Mouse (Mus musculus) heart, adult 9 months (tissue): Measurements from ENCODE around the gene Acad10.
"Not testable (repeated sequence)": the region's sequence is repeated elsewhere in the genome, so short reads cannot be mapped to it uniquely, and the experiment has no call there.

Experiments used
- DNase-seq, 2 experiments: peaks; one replicate each; pipeline ENCODE4 v3.0.0; 2022; ENCODE audit warnings: low spot score in 2 of 2

The Acad10 gene

DNA sequence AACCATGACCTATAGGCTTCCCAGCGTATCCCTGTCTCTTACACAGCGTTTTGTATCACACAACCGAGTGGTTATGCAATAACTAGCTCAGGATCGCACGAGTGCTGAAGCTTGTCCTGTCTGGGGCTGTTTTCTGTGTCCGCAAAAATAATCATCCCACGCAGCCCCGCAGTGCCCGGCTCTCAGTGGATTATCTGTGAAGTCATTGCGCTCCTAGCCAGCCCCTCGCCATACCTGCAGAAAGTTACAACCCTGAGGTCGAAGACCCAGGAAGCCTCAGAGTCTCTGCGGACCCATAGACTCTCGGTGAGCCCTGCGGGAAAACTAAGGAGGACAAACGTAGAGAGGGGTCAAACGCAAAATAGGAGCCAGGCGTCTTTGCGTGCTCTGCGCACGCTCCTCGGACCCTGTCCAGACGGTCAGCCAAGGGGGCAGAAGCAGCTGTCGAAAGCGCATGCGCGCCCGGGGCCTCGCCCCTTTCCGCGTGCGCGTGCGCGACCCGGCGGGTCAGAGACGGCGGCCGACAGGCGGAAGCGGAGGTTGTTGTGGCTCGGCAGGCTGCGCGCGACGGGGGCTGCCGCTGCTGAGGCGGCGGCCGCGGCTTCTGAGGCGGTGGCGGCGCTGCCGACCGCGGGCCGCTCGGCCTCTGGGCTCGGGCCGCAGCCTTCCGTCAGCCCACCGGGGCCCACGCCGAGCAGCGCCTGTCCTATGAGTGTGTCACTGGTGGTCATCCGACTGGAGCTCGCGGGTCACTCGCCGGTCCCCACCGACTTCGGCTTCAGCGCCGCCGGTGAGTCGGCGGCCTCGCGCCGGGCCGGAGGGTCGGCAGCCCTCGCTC lies at the start of gene Acad10, which contains the start of gene Brap:
Gene Acad10, minus strand, starts transcription at position 456 of the 838 bp plus-strand sequence.
Gene Brap, plus strand, starts transcription at position 505 of the 838 bp plus-strand sequence.
- peak; percentile 94 to 95 for DNase-seq

DNA sequence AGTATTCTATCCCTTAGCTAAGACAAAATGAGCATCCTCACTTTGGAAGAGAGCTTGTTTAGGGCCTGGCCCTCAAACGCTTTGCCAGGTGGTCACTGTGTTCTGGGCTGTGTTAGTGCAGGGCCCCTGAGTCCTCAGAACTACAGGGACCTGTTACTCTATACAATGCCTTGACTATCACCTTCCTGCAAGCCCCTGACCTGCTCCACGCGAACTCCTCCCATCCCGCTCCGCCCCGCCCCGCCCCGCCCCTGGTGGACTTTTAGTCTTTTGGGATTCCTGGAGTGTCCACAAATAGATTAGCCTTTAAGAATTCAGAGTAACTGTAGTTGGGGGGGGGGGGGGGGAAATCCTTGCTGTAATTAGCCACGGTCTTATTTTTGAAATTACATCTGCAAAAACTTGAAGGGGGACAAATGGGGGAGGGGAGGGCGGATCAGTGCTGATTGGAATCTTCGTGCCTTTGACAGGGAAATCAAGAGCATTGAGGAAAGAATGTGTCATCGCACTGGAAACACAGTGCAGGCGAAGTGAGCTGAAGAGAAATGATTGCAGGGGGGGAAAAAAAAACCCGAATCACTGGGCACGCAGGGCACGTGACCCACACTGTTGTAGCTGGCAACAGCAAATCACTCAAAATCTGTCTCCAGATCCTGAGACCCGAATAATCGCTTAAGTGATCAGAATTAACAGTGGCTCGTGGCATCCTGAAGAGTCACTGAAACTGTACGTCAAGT lies 44.4 kb upstream of the Acad10 start:
- DNase-seq, result no peak

DNA sequence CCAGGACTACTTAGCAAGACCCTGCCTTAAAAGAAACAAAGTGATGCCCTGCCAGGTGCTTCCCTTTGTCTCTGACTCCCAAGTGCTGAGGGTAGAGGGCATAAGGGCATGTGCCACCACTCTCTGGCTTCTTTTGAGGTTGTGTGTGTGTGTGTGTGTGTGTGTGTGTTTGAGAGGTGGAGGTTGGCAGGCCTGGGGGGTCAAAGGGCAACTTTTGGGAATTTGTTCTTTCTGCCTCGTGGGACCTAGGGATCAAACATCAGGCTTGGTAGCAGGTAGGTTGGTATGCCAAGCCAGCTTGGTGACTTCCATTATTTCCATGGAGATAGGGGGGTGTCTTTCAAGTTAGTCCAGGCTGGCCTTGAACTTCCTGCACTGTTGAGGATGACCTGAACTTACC lies 43.0 kb upstream of the Acad10 start:
- no peak for DNase-seq

DNA sequence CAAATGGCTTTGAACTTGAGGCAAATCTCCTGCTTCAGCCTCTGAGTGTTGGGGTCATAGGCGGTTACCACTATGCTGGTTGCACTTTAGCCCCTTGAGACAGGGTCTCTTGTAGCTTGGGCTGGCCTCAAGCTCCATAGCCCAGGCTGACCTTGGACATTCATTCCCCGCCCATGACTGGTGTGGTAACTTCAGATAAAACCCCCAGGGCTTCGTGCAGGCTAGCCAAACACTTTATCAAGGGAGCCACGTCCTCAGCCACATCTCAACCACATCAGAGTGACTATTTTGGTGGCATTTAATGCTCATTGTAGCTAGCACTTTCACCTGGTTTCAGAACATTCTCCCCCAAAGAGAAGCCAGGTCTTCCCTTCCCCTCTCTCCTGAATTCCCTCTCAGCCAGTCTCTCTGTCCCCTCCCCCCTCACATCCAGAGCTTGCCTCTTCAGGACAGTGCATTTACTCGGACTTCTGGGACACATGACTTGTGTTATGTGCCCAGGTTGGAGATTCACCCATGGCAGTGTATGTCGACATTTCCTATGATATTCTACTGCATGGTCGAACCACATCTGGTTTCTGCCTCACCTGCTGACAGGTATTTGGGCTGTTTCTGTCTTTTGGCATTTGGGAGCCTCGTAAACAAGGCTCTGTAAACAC lies 40.9 kb upstream of the Acad10 start:
- DNase-seq, result no peak

DNA sequence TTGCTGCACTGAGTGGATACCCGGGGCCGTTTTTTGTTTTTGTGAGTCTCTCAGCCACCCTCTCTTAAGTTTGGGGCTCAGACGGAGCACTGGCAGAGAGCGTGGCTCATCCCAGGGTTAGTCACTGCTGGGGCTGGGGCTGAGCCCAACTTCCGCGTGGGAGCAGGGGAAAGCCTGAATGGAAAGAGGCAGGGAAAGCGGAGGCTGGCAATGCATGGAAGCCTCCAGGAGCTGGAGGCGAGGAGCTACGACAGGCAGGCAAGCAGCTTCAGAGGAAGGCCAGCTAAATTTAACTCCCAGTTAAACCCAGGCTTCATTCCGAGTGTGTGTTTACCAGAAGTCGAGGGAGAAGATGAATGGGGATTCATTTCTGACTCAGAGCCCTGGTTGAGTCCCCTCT lies 40.2 kb upstream of the Acad10 start:
- DNase-seq, result no peak

DNA sequence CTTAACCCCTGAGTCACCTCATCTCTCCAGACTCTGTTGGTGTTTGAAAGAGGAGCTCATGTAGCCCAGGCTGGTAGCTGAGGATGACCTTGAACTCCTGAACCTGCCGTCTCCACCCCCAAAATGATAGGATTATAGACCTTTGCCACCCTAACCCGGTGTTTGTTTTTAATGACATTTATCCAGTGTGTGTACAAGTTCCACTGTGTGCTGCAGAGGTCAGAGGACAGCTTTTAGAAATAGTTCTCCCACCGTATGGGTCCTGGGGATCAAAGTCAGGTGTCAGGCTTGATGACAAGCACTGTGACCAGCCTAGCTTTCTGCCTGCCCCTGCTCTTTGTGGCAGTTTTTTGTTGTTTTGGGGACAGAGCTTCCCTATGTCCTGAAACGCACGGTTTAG lies 39.6 kb upstream of the Acad10 start:
- DNase-seq, result no peak

DNA sequence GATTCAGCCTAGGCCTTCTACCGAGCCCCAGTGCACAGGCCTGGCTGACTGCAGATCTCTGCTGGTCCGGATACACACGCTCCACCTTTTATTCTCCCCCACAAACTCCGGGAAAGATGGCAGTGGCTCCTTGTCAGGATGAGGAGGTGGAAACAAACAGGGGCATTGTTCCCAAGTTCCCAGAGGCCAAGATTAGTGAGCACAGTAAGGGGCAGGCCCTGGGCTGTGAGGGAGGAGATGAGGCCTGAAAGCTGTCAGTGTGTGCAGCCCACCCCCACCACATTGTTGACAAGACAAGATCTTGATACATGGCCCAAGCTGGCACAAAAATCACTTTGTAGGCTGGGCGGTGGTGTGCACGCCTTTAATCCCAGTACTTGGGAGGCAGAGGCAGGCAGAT lies 36.4 kb upstream of the Acad10 start:
- DNase-seq, result no peak

DNA sequence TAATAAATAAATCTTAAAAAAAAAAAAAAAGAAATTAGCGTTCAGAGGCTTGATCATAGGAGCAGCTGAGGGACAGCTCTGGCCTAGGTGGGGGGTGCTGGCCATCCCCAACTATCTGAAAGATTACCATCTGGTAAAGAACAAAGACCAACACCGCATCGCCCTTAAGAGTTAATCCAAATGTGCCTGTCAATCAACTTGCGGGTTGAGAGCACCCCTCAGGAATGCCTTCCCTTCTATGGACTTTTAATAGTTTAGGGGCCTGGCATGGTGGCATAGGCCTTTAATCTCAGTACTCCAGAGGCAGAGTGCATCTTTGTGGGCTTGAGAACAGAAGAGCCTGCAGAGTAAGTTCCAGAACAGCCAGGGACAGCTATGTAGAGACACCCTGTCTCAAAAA lies 32.6 kb upstream of the Acad10 start:
- no peak for DNase-seq

DNA sequence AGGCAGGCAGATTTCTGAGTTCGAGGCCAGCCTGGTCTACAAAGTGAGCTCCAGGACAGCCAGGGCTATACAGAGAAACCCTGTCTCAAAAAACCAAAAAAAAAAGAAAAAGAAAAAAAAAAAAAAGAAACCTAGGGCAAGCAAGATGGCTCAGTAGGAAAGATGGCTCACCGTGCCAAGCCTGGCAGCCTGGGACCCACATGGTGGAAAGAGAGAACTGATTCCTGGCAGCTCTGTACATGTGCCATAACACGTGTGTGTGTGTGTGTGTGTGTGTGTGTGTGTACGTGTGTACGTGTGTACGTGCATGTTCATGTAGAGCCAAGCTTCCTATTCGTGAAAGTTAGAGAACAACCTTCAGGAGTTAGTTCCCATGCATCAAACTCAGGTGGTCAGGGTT lies 31.1 kb upstream of the Acad10 start:
- not testable (repeated sequence) for DNase-seq

DNA sequence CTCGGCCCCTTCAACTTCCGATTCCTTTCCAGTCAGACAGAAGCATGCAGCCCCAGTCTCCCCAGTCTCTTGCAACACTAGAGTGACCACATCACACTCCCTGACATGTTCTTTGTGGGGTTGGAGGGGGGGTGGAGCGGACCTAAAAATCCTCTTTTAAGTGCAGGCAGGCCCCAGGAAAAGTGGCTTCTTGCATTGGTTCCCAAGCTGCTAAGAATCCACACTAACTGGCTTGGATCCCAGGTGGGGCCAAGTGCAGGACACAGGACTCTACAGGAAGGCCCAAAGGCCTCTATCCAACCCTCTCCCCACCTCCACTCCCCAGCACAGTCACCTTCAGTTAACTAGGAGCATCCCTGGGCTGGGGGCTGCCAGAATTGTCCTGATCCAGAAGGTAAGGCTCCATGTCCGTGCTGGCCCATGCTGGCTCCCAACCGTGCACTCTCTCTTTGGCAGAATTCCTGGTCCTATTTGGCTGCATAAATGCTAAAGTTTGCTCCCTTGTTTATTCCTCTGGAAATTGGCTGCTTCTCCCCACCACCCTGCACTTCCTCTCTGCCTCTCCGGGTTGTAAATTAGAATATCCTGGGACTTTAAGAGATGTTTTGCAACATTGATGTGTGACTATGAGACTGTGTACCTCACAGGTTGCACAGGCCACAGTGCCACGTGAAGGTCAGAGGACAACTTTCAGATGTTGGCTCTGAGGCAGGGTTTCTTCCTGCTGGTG lies 30.3 kb upstream of the Acad10 start:
- peak; percentile 63 to 72 for DNase-seq

DNA sequence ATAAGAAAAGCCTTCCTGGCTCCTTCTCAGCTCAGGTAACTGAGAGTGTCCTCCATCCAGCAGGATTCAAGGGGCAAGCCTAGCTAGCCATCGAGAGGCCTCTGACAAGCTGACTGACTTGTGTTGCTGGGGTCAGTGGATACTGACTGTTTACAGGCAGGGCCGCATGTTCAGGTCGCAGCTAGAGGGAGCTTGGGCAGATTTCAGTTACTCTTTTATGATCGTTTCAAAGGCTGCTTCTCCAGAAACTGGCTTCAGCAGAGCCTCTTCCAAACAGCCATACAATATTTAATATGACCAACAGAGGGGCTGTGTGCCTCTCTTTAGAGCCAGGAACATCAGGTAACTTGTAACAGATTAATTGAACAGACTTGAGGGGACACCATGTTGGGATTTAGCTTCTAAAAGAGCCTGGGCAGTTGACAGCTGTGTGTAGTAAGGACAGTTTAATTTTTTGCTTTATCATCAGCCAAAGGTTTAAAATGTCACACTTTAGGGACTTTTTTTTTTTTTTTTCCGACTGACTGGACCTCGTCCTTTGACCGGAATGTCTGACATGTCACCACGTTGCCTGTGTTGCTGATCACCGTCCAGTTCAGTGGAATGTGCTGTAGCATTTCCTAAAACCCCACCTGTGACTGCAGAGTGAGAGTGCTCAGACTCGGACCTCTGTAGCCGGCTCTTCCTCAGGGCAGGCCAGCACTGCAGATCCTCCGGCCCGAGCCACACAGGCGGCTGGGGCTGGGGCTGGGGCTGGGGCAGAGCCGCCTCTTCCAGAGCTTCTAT lies 26.0 kb upstream of the Acad10 start:
- no peak for DNase-seq

DNA sequence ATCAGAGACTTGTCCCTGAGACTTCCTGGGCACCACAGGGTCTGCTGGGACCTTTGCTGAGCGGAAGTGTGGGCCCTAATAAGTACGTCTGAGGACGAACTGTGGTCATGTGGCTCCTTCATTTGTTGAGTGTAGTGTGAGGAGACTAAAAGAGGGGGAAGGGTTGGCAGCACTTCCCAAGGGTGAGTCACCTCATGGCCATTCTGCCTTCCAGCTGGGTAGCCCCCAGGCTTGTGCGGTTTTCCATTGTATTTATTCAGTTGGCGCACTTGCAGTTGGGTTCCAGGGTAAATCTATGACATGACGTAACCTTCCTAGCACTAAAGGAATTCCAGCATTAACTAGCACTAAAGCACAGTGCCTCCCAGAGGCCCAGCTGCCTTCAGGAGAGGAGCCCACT lies 25.2 kb upstream of the Acad10 start:
- DNase-seq, result no peak

DNA sequence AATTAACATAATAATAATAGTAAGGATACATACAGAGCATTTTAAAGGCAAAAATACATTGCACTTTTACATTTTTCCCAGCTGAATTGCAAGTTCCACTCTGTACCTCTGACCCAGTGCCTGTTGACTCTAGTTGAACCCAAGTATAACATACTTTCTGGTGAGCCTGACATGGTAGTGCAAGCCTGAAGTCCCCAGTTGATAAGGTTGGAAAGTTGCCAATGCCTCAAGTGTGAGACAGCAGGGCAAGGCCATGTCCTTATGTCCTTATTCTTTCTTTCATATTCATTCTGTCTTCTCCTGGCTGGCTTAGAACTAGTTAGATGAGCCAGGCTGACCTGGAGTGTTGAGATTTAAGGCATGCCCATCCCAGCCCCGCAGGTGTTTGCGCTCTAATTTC lies 21.9 kb upstream of the Acad10 start:
- DNase-seq, result no peak

DNA sequence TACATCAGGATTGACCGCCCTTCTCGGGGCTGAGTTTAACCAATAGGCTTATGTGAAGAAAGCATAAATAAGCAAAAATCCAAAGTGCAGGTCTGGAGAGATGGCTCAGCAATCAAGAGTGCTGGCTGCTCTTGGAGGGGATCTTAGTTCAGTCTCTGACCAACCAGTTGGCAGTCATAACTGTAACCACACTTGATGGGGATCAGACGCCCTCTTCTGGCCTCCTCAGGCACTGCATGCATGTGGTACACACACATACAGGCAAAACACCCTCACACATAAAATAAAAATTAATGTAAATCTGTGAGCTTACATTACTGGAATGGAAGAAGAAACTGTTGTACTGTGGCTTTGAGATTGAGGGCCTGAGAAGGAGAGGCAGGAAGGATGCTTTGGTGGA lies 10.1 kb upstream of the Acad10 start:
- no peak for DNase-seq

DNA sequence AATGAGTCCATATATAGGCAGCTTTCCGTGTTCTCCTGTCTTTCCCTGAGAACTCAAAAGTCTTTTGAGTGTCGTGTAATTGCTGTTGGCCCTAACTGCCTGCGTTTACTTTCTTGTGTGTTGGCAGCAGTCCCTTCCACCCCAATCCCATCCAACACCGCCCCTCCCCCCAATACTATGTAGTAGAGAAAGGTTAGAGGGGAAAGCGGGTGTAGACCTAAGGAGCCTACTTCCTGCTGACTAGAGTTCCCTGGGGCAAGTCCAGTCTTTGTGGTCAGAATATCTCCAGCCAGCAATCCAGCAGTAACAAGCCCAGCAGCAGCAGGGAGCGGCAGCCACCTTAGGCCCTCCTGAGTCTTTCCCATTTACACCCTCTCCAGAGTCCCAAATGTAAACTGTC lies 8.1 kb upstream of the Acad10 start:
- no peak for DNase-seq

DNA sequence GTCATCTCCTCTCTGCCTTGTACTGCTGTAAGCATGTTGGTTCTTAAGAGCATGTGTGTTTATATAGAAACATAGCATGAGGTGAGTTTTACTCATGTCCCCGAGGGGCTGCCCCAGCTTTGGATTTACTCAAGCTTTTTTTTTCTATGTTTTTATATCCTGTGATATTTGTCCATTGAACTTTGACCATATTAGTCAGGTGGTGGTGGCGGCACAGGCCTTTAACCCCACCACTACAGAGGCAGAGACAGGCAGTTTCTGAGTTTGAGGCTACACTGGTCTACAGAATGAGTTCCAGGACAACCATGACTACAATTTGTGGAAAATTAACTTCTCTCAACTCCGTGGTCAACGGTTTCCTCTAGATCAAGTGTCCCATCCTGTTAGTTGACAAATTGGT lies 6.8 kb upstream of the Acad10 start:
- no peak for DNase-seq

DNA sequence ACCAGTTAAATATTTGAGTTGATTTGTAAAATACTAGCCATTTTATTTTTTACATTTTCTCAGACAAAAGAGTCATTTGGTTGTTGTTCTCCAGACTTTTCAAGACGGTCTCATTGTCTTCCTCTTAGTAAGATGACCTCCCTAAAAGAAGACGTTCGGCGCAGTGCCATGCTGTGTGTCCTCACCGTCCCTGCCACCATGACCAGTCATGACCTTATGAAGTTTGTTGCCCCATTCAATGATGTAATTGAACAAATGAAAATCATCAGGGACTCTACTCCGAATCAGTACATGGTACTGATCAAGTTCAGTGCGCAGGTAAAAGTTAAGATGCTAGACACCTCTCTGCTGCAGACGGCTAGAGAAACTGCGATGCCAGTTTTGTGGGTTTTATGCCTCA lies 4.7 kb upstream of the Acad10 start:
- no peak for DNase-seq

DNA sequence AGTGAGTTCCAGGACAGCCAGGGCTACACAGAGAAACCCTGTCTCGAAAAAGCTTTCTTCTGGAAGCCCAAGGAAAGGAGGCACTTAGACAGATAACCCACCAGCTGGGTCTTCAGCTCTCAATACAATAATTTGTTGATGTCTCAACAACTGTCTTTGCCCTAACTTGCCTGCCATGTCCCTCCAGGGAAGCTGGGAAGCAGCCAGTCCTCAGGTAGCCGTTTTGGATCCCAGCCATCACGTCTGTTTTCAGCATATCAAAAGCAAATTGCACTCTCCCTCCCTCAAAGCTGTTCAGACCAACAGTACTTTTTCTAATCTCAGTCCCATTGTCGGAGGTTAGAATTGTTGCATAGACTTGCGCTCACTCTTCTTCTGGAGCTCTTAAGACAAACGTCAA lies 3.8 kb upstream of the Acad10 start:
- DNase-seq, result no peak

DNA sequence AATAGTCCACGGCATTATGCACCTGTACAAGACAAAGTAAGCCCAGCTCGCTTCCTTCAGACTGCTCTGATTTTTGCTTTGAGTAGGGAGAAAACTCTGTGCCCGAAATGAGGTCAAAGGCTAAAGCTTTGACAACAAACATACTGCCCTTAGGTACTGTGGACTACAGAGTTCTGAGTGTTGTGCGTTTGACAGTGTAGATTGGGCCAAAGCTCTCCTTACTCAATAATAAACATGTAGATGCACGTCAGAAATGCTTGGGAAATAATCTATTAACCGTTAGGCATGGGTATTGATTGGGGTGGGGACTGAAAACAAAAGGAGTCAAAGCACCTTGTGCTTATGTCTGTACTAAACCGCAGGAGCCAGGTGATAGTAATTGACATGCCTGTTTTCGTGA lies 3.1 kb upstream of the Acad10 start:
- DNase-seq, result no peak

DNA sequence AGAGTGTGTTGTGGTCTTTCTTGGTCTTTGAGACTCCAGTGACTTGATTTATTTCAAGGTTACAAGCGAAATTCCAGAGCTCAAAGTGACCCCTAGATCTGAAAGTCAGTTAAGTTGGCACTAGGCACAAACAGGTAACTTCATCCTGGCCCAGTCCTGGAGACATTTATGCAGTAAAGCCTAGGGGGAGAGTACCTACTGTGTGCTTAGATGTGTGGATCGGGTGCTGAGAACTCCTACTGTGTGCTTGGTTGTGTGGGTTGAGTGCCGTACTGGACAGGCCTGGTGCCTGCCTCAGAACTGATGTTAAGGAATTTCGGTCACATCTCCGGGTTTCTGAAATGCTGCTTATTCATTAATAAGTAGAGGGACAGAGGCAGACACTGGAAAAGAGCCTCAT lies 1.2 kb upstream of the Acad10 start:
- no peak for DNase-seq

DNA sequence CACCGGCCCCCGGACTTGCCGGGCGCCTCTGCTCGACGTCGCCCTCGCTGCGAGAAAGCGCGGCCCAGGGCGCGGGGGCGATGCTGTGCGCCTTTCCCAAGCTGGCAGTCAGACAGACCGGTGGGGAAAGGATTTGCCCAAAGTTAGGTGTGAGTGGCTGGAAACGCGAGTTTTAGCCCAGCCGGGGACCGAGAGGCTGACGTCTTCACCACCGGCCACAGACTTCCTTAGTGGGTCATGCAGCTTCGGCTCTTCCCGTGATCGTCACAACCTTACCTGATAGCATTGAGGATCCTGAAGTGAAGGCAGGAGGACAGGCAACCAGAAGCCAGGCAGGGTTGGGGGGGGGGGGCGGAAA lies 562 bp upstream of the Acad10 start:
- peak in 1 of 2 experiments; percentile 19 for DNase-seq
